Mouse (Mus musculus) heart, embryonic 10.5 days (tissue): ENCODE results near the gene Nt5c3. TPM values are rescaled to one million over a fixed set of nuclear protein-coding genes. Genes with fewer than 3 reads are reported as not detected.
A peak's percentile ranks its signal among the peaks of the same experiment; 100 is the strongest.

Experiments used
- DNase-seq: peaks from one replicate; pipeline ENCODE4 v3.0.0-alpha.2; 2017; ENCODE audit warnings: low spot score
- H3K27ac ChIP-seq: fragments of 300-500 bp; sonication (generic); 2 replicates; pipeline ENCODE4 v1.5.1; 2016; ENCODE audit warnings: mild to moderate bottlenecking
- H3K27me3 ChIP-seq: fragments of 300-500 bp; sonication (generic); 2 replicates; pipeline ENCODE4 v1.6.1; 2016; ENCODE audit warnings: mild to moderate bottlenecking; ENCODE audit not compliant: poor library complexity, insufficient read depth, severe bottlenecking
- H3K36me3 ChIP-seq: fragments of 300-500 bp; sonication (generic); 2 replicates; pipeline ENCODE4 v1.6.1; 2016; ENCODE audit warnings: mild to moderate bottlenecking, moderate library complexity
- H3K4me1 ChIP-seq: fragments of 300-500 bp; sonication (generic); 2 replicates; pipeline ENCODE4 v1.6.1; 2016; ENCODE audit warnings: mild to moderate bottlenecking
- H3K4me3 ChIP-seq: fragments of 300-500 bp; sonication (generic); 2 replicates; pipeline ENCODE4 v1.5.1; 2016; ENCODE audit warnings: mild to moderate bottlenecking, moderate library complexity
- H3K9me3 ChIP-seq: fragments of 300-500 bp; sonication (generic); 2 replicates; pipeline ENCODE4 v1.6.1; 2016; ENCODE audit warnings: mild to moderate bottlenecking, moderate library complexity
- WGBS: fragments of 180-500 bp; shearing (Covaris S2); methylation state at CpG from one replicate; pipeline ENCODE4 v1.1.7; 2016; 5-methylcytosine and 5-hydroxymethylcytosine counted together
- polyA plus RNA-seq: library from polyadenylated mRNA; unstranded; fragments of >200 nt; fragmentation: Nextera tagmentation; extraction: Ambion mirVana; gene quantifications from 2 replicates; pipeline ENCODE4 v1.2.1, GENCODE M21; 2016

Nt5c3 gene
- polyA plus RNA-seq, 1 experiment from 2014 or later: 75.4 TPM

- Histone ChIP-seq H3K36me3 (peaks cover 38% of the 10 kb centered on the region), H3K4me1 (no peaks in the 10 kb centered on the region), H3K27ac (no peak overlapping the region), H3K9me3 (no peaks in the 10 kb centered on the region), H3K4me3 (no peak overlapping the region), H3K27me3 (no peaks in the 10 kb centered on the region)
- WGBS: 59% methylated on average over 7 of the region's 7 CpGs
- DNase-seq: no peak
Observed at GRCm38 (mm10) chr6:56850315-56850714, 73.4 kb downstream of the Nt5c3 start.

GRCm38 (mm10) chr6:56848974-56849373 lies 74.8 kb downstream of the Nt5c3 start:
- Histone ChIP-seq H3K27ac (no peak overlapping the region), H3K27me3 (no peaks in the 10 kb centered on the region), H3K9me3 (no peaks in the 10 kb centered on the region), H3K36me3 (peaks cover 29% of the 10 kb centered on the region), H3K4me1 (0 out of 2 replicates have a peak, but pooled peaks cover 2% of the 10 kb centered on the region), H3K4me3 (no peak overlapping the region)
- 91% methylated on average over 3 of the region's 3 CpGs for WGBS
- DNase-seq: no peak

- H3K36me3 ChIP-seq: 0 out of 2 replicates have a peak, but pooled peaks cover 5% of the 10 kb centered on the region
- H3K4me1 ChIP-seq: 0 out of 2 replicates have a peak, but pooled peaks cover 2% of the 10 kb centered on the region
- no peaks in the 10 kb centered on the region for H3K9me3 ChIP-seq
- no peak overlapping the region for H3K27ac ChIP-seq
- WGBS: 70% methylated on average over 2 of the region's 2 CpGs
- no peaks in the 10 kb centered on the region for H3K27me3 ChIP-seq
- DNase-seq: no peak
- H3K4me3 ChIP-seq: no peak overlapping the region
Observed at GRCm38 (mm10) chr6:56844365-56844764, 79.4 kb downstream of the Nt5c3 start.

GRCm38 (mm10) chr6:56843229-56843628 lies 80.5 kb downstream of the Nt5c3 start:
- Histone ChIP-seq H3K4me3 (no peak overlapping the region), H3K27me3 (no peaks in the 10 kb centered on the region), H3K27ac (no peak overlapping the region), H3K9me3 (no peaks in the 10 kb centered on the region), H3K36me3 (peaks cover 15% of the 10 kb centered on the region; the same call in 1 of the 2 replicates), H3K4me1 (0 out of 2 replicates have a peak, but pooled peaks cover 2% of the 10 kb centered on the region)
- DNase-seq: no peak
- WGBS: 84% methylated on average over 3 of the region's 3 CpGs

GRCm38 (mm10) chr6:56837621-56838020 lies 86.1 kb downstream of the Nt5c3 start:
- Histone ChIP-seq H3K27ac (no peak overlapping the region), H3K36me3 (peaks cover 40% of the 10 kb centered on the region), H3K4me3 (no peak overlapping the region), H3K9me3 (no peaks in the 10 kb centered on the region), H3K27me3 (no peaks in the 10 kb centered on the region), H3K4me1 (peaks cover 5% of the 10 kb centered on the region)
- DNase-seq: no peak
- 87% methylated on average over 3 of the region's 3 CpGs for WGBS

- H3K27me3 ChIP-seq: no peaks in the 10 kb centered on the region
- H3K36me3 ChIP-seq: peaks cover 40% of the 10 kb centered on the region
- no peaks in the 10 kb centered on the region for H3K9me3 ChIP-seq
- H3K4me3 ChIP-seq: no peak overlapping the region
- 92% methylated on average over 12 of the region's 12 CpGs for WGBS
- no peak for DNase-seq
- H3K4me1 ChIP-seq: peaks cover 5% of the 10 kb centered on the region
- no peak overlapping the region for H3K27ac ChIP-seq
Observed at GRCm38 (mm10) chr6:56837166-56837565, 86.6 kb downstream of the Nt5c3 start.

GRCm38 (mm10) chr6:56835532-56835931 lies 88.2 kb downstream of the Nt5c3 start:
- Histone ChIP-seq H3K4me1 (peaks cover 5% of the 10 kb centered on the region), H3K27ac (no peak overlapping the region), H3K36me3 (peaks cover 35% of the 10 kb centered on the region), H3K4me3 (no peak overlapping the region), H3K27me3 (no peaks in the 10 kb centered on the region), H3K9me3 (no peaks in the 10 kb centered on the region)
- no peak for DNase-seq
- WGBS: 86% methylated on average over 10 of the region's 10 CpGs

- 56% methylated on average over 5 of the region's 5 CpGs for WGBS
- H3K27ac ChIP-seq: no peak overlapping the region
- no peaks in the 10 kb centered on the region for H3K27me3 ChIP-seq
- no peak for DNase-seq
- H3K36me3 ChIP-seq: peaks cover 35% of the 10 kb centered on the region
- no peak overlapping the region for H3K4me3 ChIP-seq
- no peaks in the 10 kb centered on the region for H3K9me3 ChIP-seq
- peaks cover 5% of the 10 kb centered on the region for H3K4me1 ChIP-seq
Observed at GRCm38 (mm10) chr6:56834769-56835168, 89.0 kb downstream of the Nt5c3 start.

- Histone ChIP-seq H3K4me3 (peak overlapping the region; percentile 83), H3K27ac (no peak overlapping the region; the same call in 1 of the 2 replicates), H3K36me3 (peaks cover 22% of the 10 kb centered on the region), H3K27me3 (no peaks in the 10 kb centered on the region), H3K9me3 (no peaks in the 10 kb centered on the region), H3K4me1 (peaks cover 5% of the 10 kb centered on the region)
- no peak for DNase-seq
Observed at GRCm38 (mm10) chr6:56832830-56833229, 90.9 kb downstream of the Nt5c3 start.

GRCm38 (mm10) chr6:56832407-56832796 lies 91.3 kb downstream of the Nt5c3 start:
- H3K4me3 ChIP-seq: peak overlapping the region; percentile 83
- H3K4me1 ChIP-seq: peaks cover 5% of the 10 kb centered on the region
- H3K9me3 ChIP-seq: no peaks in the 10 kb centered on the region
- DNase-seq: no peak
- WGBS: under 1% methylated on average over 15 of the region's 15 CpGs
- H3K27ac ChIP-seq: peak overlapping the region; percentile 95
- H3K27me3 ChIP-seq: no peaks in the 10 kb centered on the region
- H3K36me3 ChIP-seq: peaks cover 20% of the 10 kb centered on the region

Other genes starting within 250 kb of the Nt5c3 start
- gene Lsm5, start 219.2 kb downstream of the Nt5c3 start, polyA plus RNA-seq: 99.3 and 118 TPM in 2 replicates
- 8.6 and 9.3 TPM in 2 replicates for gene Avl9, start 209.0 kb downstream of the Nt5c3 start, polyA plus RNA-seq
- 35.8 and 39.9 TPM in 2 replicates for gene Kbtbd2, start 126.1 kb downstream of the Nt5c3 start, polyA plus RNA-seq
- gene Fkbp9, start 91.9 kb downstream of the Nt5c3 start, polyA plus RNA-seq: 122 and 142 TPM in 2 replicates
- gene Vmn1r4, start 83 bp upstream of the Nt5c3 start, polyA plus RNA-seq: 0.13 and 0.16 TPM in 2 replicates
- gene Vmn1r5, start 46.3 kb upstream of the Nt5c3 start, polyA plus RNA-seq: not detected in 2 replicates
- not detected in 2 replicates for gene Vmn1r6, start 73.3 kb upstream of the Nt5c3 start, polyA plus RNA-seq
- not detected in 2 replicates for gene Vmn1r7, start 101.4 kb upstream of the Nt5c3 start, polyA plus RNA-seq
- not detected in 2 replicates for gene Vmn1r8, start 108.4 kb upstream of the Nt5c3 start, polyA plus RNA-seq
- not detected in 2 replicates for gene Vmn1r9, start 142.9 kb upstream of the Nt5c3 start, polyA plus RNA-seq
- gene Vmn1r10, start 185.5 kb upstream of the Nt5c3 start, polyA plus RNA-seq: not detected in 2 replicates
- gene Vmn1r11, start 209.5 kb upstream of the Nt5c3 start, polyA plus RNA-seq: not detected in 2 replicates
- gene Vmn1r12, start 233.0 kb upstream of the Nt5c3 start, polyA plus RNA-seq: not detected in 2 replicates